Mouse (Mus musculus) macrophage (primary cell): ENCODE data around the gene Celf2. TPM values are rescaled to one million over a fixed set of nuclear protein-coding genes. Genes with fewer than 3 reads are reported as not detected.

ENCODE experiments used
- H3K27ac ChIP-seq: fragments of 350-480 bp; formaldehyde crosslinking; 2 replicates; pipeline ENCODE4 v1.9.0; 2021
- H3K36me3 ChIP-seq: fragments of 350-480 bp; formaldehyde crosslinking; 2 replicates; pipeline ENCODE4 v1.9.0; 2021; ENCODE audit errors: inconsistent target
- H3K4me3 ChIP-seq: fragments of 350-480 bp; formaldehyde crosslinking; 2 replicates; pipeline ENCODE4 v1.9.0; 2021; ENCODE audit errors: inconsistent target
- H3K79me2 ChIP-seq: fragments of 350-480 bp; formaldehyde crosslinking; 2 replicates; pipeline ENCODE4 v1.9.0; 2021; ENCODE audit errors: inconsistent target
- WGBS: methylation state at CpG from one replicate; pipeline ENCODE4 v1.1.7; 2026; ENCODE audit warnings: inconsistent platforms; ENCODE audit not compliant: missing documents; 5-methylcytosine and 5-hydroxymethylcytosine counted together
- polyA plus RNA-seq: library from polyadenylated mRNA; stranded (reverse); fragments of 250-400 nt; gene quantifications from 3 replicates; pipeline ENCODE4 v1.2.4, GENCODE M21; 2018; ENCODE audit warnings: inconsistent platforms

The Celf2 gene
- polyA plus RNA-seq, 1 experiment from 2014 or later: 142 TPM

- Histone ChIP-seq H3K36me3 (no peaks in the 10 kb centered on the region), H3K4me3 (no peak overlapping the region), H3K27ac (no peak overlapping the region), H3K79me2 (no peaks in the 10 kb centered on the region)
- WGBS: 83% methylated on average over 4 of the region's 4 CpGs
Observed at GRCm38 (mm10) chr2:7482062-7482461, 27.3 kb downstream of the Celf2 start.

- H3K27ac ChIP-seq: no peak overlapping the region
- no peaks in the 10 kb centered on the region for H3K79me2 ChIP-seq
- WGBS: 82% methylated on average over 5 of the region's 5 CpGs
- no peaks in the 10 kb centered on the region for H3K36me3 ChIP-seq
- H3K4me3 ChIP-seq: no peak overlapping the region
Observed at GRCm38 (mm10) chr2:7460329-7461056, 48.9 kb downstream of the Celf2 start.

DNA sequence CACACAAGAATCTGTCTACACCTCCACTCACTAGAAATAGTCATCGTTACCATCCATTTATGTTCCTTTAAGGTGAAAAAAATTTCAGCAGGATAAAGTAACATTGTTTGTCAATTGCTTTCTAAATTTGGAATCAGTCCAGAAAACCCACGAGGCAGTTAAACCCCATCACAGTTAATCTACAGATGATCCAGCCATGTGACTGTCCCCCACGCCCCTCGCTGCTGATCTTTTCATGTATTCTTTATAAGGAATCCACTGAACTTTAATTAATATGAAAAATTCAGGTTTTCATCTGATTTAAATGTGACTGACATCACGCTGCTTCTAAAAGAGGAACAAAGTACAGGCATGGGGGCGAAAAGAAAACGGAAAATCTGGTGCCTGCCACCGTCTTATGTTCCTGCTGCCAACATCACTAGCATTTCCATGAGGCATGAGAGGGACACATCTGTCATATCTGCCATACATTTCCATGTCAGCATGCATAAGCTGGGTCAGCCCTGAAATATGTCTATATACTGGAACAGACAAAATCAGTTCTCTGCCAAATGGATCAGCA is 70.6 kb downstream of the Celf2 start:
- Histone ChIP-seq H3K27ac (no peak overlapping the region), H3K36me3 (no peaks in the 10 kb centered on the region), H3K4me3 (no peak overlapping the region), H3K79me2 (no peaks in the 10 kb centered on the region)
- WGBS: 57% methylated on average over 8 of the region's 8 CpGs

DNA sequence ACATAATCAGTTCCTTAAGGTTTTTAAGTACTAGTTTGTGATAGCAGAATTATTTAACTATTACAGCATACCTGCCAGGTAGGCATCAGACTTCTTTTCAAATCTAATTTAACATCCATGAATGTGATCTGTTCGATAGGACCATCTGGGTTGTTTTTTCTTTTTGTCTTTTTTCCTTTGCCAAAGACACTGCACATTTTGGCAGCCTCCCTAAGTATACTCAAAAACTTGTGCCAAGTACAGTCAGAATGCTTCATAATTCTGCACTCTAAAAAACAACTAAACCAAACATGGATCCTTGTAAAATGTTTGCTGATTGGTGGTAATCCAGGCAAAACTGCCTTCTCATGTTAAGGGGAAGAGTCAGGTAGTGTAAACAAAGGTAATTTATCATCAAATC is 82.9 kb downstream of the Celf2 start:
- Histone ChIP-seq H3K4me3 (no peak overlapping the region), H3K36me3 (no peaks in the 10 kb centered on the region), H3K79me2 (no peaks in the 10 kb centered on the region), H3K27ac (no peak overlapping the region)
- no CpG with 5 or more reads among the region's 1 CpGs for WGBS

DNA sequence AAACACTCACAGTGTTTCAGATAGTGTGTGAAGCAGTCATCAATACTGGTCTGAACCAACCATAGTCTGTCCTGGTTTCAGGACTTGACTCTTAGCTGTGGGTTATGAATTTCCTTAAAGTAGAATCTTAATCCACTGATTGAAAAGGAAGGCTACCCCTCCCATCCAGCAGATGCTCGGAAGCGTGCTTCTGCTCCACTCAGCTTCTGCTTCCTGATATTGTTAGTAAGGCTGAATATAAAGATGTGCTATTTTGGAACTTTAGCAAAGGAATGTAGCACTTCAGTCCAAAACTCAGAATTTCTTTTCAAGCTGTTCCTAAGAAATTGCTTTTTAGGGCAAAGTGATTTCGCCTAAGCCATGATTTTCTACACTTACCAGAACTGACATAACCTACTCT is 108.8 kb downstream of the Celf2 start:
- Histone ChIP-seq H3K36me3 (no peaks in the 10 kb centered on the region), H3K79me2 (no peaks in the 10 kb centered on the region), H3K27ac (no peak overlapping the region), H3K4me3 (no peak overlapping the region)
- 75% methylated on average over 3 of the region's 3 CpGs for WGBS

DNA sequence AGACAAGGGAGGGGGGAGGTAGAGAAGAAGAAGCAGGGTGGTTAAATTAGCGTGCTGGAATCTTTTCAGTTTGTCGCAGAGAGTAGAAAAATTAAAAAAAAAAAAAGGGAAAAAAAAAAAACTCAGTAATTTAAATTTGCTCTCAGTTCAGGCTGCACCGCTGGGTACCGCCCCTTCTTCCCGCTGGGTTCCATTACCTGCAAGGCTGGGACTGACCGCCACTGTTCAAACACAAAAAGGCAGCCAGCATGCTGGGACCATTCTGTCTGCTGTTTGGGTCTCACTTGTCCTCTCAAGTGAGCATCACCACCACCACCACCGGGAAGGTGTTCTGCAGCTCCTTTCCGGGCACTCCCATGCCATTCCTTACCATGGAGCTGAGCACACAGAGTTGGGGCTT is 113.4 kb downstream of the Celf2 start:
- 64% methylated on average over 8 of the region's 8 CpGs for WGBS

GRCm38 (mm10) chr2:7395473-7395872 is 113.9 kb downstream of the Celf2 start:
- Histone ChIP-seq H3K79me2 (no peaks in the 10 kb centered on the region), H3K36me3 (no peaks in the 10 kb centered on the region), H3K4me3 (no peak overlapping the region), H3K27ac (no peak overlapping the region)
- WGBS: 78% methylated on average over 7 of the region's 7 CpGs

More for the DNA sequence above, 113.4 kb downstream of the Celf2 start:
- no peak overlapping the region for H3K27ac ChIP-seq
- no peaks in the 10 kb centered on the region for H3K36me3 ChIP-seq
- H3K4me3 ChIP-seq: no peak overlapping the region
- no peaks in the 10 kb centered on the region for H3K79me2 ChIP-seq

GRCm38 (mm10) chr2:7392500-7392899 is 116.9 kb downstream of the Celf2 start:
- no peak overlapping the region for H3K27ac ChIP-seq
- no peaks in the 10 kb centered on the region for H3K36me3 ChIP-seq
- H3K79me2 ChIP-seq: no peaks in the 10 kb centered on the region
- no peak overlapping the region for H3K4me3 ChIP-seq
- WGBS: 82% methylated on average over 2 of the region's 2 CpGs

GRCm38 (mm10) chr2:7389264-7389663 is 120.1 kb downstream of the Celf2 start:
- no peaks in the 10 kb centered on the region for H3K79me2 ChIP-seq
- no peaks in the 10 kb centered on the region for H3K36me3 ChIP-seq
- H3K4me3 ChIP-seq: no peak overlapping the region
- no peak overlapping the region for H3K27ac ChIP-seq
- 81% methylated on average over 5 of the region's 5 CpGs for WGBS

DNA sequence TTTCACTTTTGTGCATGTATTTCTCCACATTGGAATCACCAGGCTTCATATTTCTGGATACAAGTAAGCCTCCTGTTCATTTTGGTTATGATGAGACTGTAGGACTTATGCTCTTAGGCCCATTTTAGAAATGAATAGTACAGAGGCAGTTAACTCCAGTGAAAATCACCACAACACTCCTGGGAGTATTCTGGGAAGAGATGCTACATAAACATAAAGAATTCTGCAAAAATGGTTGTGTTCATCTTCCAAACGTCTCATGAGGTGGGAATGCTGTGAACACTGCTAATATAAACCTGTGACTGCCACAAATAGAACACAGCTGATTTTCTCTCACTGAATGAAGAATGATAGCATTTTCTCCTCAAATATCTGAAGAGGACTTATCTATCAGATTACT is 130.6 kb downstream of the Celf2 start:
- Histone ChIP-seq H3K4me3 (no peak overlapping the region), H3K27ac (no peak overlapping the region), H3K36me3 (no peaks in the 10 kb centered on the region), H3K79me2 (no peaks in the 10 kb centered on the region)
- WGBS: 47% methylated on average over 1 of the region's 1 CpGs

DNA sequence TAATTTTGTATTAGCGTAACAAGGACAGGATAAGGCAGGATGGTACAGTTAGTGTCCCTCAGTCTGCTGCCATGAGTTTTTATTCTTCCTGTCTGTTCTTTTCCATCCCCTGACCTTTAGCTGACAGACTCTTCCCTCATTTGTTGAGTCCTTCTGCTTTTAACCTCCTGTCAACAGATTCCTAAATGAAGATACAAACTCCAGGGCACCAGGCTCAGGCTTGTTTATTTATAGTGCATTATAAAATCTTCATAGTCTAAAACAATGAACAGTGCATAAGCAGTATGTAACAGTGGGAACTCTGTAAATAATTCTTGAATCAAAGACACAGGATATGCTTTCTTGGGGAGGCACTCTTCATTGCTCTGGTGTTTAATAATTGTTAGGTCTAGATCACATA is 131.5 kb downstream of the Celf2 start:
- H3K36me3 ChIP-seq: no peaks in the 10 kb centered on the region
- no peak overlapping the region for H3K27ac ChIP-seq
- no peak overlapping the region for H3K4me3 ChIP-seq
- no peaks in the 10 kb centered on the region for H3K79me2 ChIP-seq
- 100% methylated on average over 1 of the region's 1 CpGs for WGBS

- no peaks in the 10 kb centered on the region for H3K36me3 ChIP-seq
- no peak overlapping the region for H3K4me3 ChIP-seq
- H3K27ac ChIP-seq: no peak overlapping the region
- H3K79me2 ChIP-seq: no peaks in the 10 kb centered on the region
- WGBS: 83% methylated on average over 4 of the region's 4 CpGs
Observed at GRCm38 (mm10) chr2:7367738-7368137, 141.6 kb downstream of the Celf2 start.

- Histone ChIP-seq H3K79me2 (no peaks in the 10 kb centered on the region), H3K36me3 (no peaks in the 10 kb centered on the region), H3K27ac (no peak overlapping the region), H3K4me3 (no peak overlapping the region)
- WGBS: 57% methylated on average over 5 of the region's 5 CpGs
Observed at GRCm38 (mm10) chr2:7359557-7359956, 149.8 kb downstream of the Celf2 start.

DNA sequence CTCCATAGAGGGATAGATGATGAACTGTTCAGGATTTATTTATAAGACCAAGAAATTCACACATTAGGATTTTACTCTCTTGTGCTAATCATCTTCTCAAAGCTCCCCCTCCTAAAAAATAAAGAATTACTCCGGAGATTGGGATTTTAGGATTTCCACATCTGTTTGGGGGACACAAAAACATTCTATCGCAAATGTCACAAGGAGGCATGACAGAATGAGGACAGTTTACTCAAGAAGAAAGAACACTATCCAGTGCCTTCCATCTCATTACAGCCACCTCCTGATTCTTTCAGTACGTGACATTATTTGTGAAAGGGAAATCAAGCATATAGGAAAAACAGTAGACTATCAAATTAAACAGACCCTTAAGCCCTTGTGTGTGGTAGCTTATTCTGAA is 150.5 kb downstream of the Celf2 start:
- Histone ChIP-seq H3K4me3 (no peak overlapping the region), H3K79me2 (no peaks in the 10 kb centered on the region), H3K36me3 (no peaks in the 10 kb centered on the region), H3K27ac (no peak overlapping the region)
- WGBS: 100% methylated on average over 3 of the region's 3 CpGs

GRCm38 (mm10) chr2:7351234-7351633 is 158.1 kb downstream of the Celf2 start:
- WGBS: 75% methylated on average over 5 of the region's 5 CpGs
- Histone ChIP-seq H3K27ac (no peak overlapping the region), H3K4me3 (no peak overlapping the region), H3K36me3 (no peaks in the 10 kb centered on the region), H3K79me2 (no peaks in the 10 kb centered on the region)
